ENCODE assay signal across 20 mouse cellular contexts in the genomic region with DNA sequence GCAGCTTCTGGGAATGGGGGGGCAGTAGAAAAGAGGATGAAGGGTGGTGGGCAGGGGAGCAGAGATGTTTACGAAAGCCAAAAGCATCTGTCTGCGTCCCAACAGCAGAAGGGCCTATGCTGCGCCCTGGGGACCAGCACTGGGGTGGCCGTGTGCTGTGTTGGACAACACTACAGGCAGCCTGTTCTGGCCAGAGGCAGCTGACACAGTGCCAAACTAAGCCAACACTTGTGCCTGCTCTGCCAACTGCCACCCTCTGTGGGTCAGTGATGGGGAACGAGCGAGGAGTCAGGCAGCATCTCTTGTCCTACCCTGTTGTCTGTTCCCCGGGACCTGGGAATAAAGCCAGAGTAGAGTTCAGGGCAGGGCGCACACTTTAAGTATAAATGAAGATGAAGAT.
A peak's percentile ranks its signal among the peaks of the same experiment; 100 is the strongest.
DNase-seq lines count a peak whose midpoint lies in the region; ATAC-seq and TF ChIP-seq lines count a peak whose summit lies in the region.
"Had no signal": no experiment of that assay in that cellular context is flagged by ENCODE, and none has a peak within 500 bp of the region (broad histone marks: within the 10 kb centered on the region; RNA-seq: fewer than 3 reads in every experiment).

No protein-coding gene starts in this region.

- no peak for TF ChIP-seq CTCF in layer of hippocampus, adult 2 months (conservative IDR thresholded peaks at IDR 0.05)

- ATAC-seq in cerebellum, adult (ENCODE audit: insufficient number of reproducible peaks, low FRiP score, low TSS enrichment) = 0 out of 2 replicates have a peak, but pooled peaks have one; percentile 26
- ATAC-seq: intestine, embryonic 16.5 days had no signal

- intact Hi-C loops in gastrocnemius, postnatal 14 days (cut with DNase I; ENCODE audit: low total_unique reads) = loop anchor here (5.0 to 10.0 kb wide), 2 partner anchors 185 to 272 kb away; no protein-coding TSS in a partner anchor

- no peak overlapping the region for H3K27ac ChIP-seq in layer of hippocampus, adult 2 months
- H3K27ac ChIP-seq: gastrocnemius, adult 2 months; limb, embryonic 10.5 days; liver, embryonic 15.5 days; lung, embryonic 15.5 days had no signal

- H3K4me3 ChIP-seq in layer of hippocampus, adult 2 months = no peak overlapping the region
- H3K4me3 ChIP-seq: gastrocnemius, adult 2 months; limb, embryonic 10.5 days; liver, embryonic 15.5 days; lung, embryonic 15.5 days had no signal

- no peak for DNase-seq in cerebellum, adult 8-10 months
- peak; percentile 14 for DNase-seq in gastrocnemius, postnatal 14 days
- no peak for DNase-seq in gastrocnemius, adult 18-20 months (ENCODE audit: low spot score)
- peak; percentile 21 to 45 for DNase-seq in layer of hippocampus, postnatal 10 days (ENCODE audit: low spot score in 2 of 2)
- DNase-seq in layer of hippocampus, adult 2 months (ENCODE audit: low spot score in 2 of 2) = no peak
- DNase-seq in right cerebral cortex, postnatal 10 days (ENCODE audit: low spot score in 2 of 2) = peak; percentile 44 to 53
- DNase-seq in right cerebral cortex, postnatal 4 days = no peak
- DNase-seq: adrenal gland, postnatal 14 days; forebrain, postnatal 0 days; gastrocnemius, adult 2 months; kidney, adult 9 months; kidney, postnatal 14 days; liver; lung, postnatal 36 days; right cerebral cortex, postnatal 14 days had no signal

Comparison
In these comparisons a context has a peak if more than half of its experiments do, and no peak if none do; other contexts are left out.
1. DNase-seq: peak in gastrocnemius, postnatal 14 days (single experiment), layer of hippocampus, postnatal 10 days (2 of 2) and right cerebral cortex, postnatal 10 days (2 of 2); none in cerebellum, adult 8-10 months (single experiment), gastrocnemius, adult 18-20 months (single experiment), layer of hippocampus, adult 2 months (0 of 2) and right cerebral cortex, postnatal 4 days (single experiment).